Mouse (Mus musculus): Measurements from ENCODE around the gene Sh2d6.

DNA sequence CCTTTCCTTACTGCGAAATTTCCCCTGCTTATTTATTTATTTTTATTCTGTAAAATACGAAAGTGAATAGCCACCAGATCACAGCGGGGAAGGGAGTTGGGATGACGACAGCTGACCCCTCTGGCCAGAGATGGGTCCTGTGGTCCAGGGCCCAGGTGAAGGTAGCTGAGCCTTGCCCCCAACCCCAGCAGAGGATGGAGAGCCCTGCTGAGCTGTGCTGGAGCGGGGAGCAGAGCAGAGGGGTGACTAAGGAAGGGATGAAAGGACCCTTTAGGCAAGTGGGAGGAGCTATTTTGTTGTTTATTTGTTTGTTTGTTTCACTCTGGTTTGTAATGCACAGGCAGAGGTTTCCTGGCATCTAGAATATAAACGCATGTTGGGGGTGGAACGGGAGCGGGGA lies 2.2 kb downstream of the Sh2d6 start:
- TF ChIP-seq CTCF (IDR thresholded peaks at IDR 0.05; ENCODE audit: low read depth) (no peak), EP300 (IDR thresholded peaks at IDR 0.05; ENCODE audit: low read depth) (no peak)

Measured in liver, embryonic 14.5 days (tissue).